Mouse (Mus musculus): Measurements from ENCODE around the gene Ube2h. TPM values are rescaled to one million over a fixed set of nuclear protein-coding genes. Genes with fewer than 3 reads are reported as not detected.

The Ube2h gene
- polyA plus RNA-seq, 1 experiment from 2014 or later = 68.1 TPM

GRCm38 (mm10) chr6:30267486-30267885 lies 36.9 kb downstream of the Ube2h start:
- Histone ChIP-seq H3K27me3 (ENCODE audit: control insufficient read depth, insufficient read depth, low read length) (no peaks in the 10 kb centered on the region), H3K4me1 (ENCODE audit: control insufficient read depth, insufficient read depth, low read length) (0 out of 2 replicates have a peak, but pooled peaks cover 3% of the 10 kb centered on the region), H3K27ac (ENCODE audit: low read depth, low read length) (no peak overlapping the region), H3K9me3 (ENCODE audit: control insufficient read depth, low read length) (no peaks in the 10 kb centered on the region), H3K4me2 (replicated peaks; ENCODE audit: low read depth, low read length) (no peak overlapping the region), H3K4me3 (ENCODE audit: low read length) (no peak overlapping the region), H3K9ac (ENCODE audit: low read depth, low read length) (no peak overlapping the region), H3K36me3 (ENCODE audit: control insufficient read depth, insufficient read depth, low read length) (peaks cover 52% of the 10 kb centered on the region)
- ATAC-seq (ENCODE audit: low FRiP score, low TSS enrichment) = no peak
- 92% methylated on average over 7 of the region's 7 CpGs for WGBS

GRCm38 (mm10) chr6:30265402-30265801 lies 38.9 kb downstream of the Ube2h start:
- H3K36me3 ChIP-seq (ENCODE audit: control insufficient read depth, insufficient read depth, low read length) = peaks cover 56% of the 10 kb centered on the region
- H3K4me1 ChIP-seq (ENCODE audit: control insufficient read depth, insufficient read depth, low read length) = 0 out of 2 replicates have a peak, but pooled peaks cover 3% of the 10 kb centered on the region
- H3K27ac ChIP-seq (ENCODE audit: low read depth, low read length) = no peak overlapping the region
- H3K4me3 ChIP-seq (ENCODE audit: low read length) = no peak overlapping the region
- ATAC-seq (ENCODE audit: low FRiP score, low TSS enrichment) = no peak
- H3K9ac ChIP-seq (ENCODE audit: low read depth, low read length) = no peak overlapping the region
- H3K9me3 ChIP-seq (ENCODE audit: control insufficient read depth, low read length) = no peaks in the 10 kb centered on the region
- H3K27me3 ChIP-seq (ENCODE audit: control insufficient read depth, insufficient read depth, low read length) = no peaks in the 10 kb centered on the region
- H3K4me2 ChIP-seq (replicated peaks; ENCODE audit: low read depth, low read length) = no peak overlapping the region
- WGBS = 82% methylated on average over 4 of the region's 4 CpGs

- H3K9me3 ChIP-seq (ENCODE audit: control insufficient read depth, low read length) = no peaks in the 10 kb centered on the region
- no peak overlapping the region for H3K27ac ChIP-seq (ENCODE audit: low read depth, low read length)
- no peak overlapping the region for H3K4me3 ChIP-seq (ENCODE audit: low read length)
- no peaks in the 10 kb centered on the region for H3K27me3 ChIP-seq (ENCODE audit: control insufficient read depth, insufficient read depth, low read length)
- WGBS = 76% methylated on average over 4 of the region's 4 CpGs
- no peak overlapping the region for H3K4me2 ChIP-seq (replicated peaks; ENCODE audit: low read depth, low read length)
- ATAC-seq (ENCODE audit: low FRiP score, low TSS enrichment) = no peak
- peaks cover 68% of the 10 kb centered on the region for H3K36me3 ChIP-seq (ENCODE audit: control insufficient read depth, insufficient read depth, low read length)
- H3K4me1 ChIP-seq (ENCODE audit: control insufficient read depth, insufficient read depth, low read length) = 0 out of 2 replicates have a peak, but pooled peaks cover 3% of the 10 kb centered on the region
- no peak overlapping the region for H3K9ac ChIP-seq (ENCODE audit: low read depth, low read length)
These were observed 41.3 kb downstream of the Ube2h start for GRCm38 (mm10) chr6:30263053-30263452.

GRCm38 (mm10) chr6:30259271-30259670 lies 45.1 kb downstream of the Ube2h start:
- Histone ChIP-seq H3K27me3 (ENCODE audit: control insufficient read depth, insufficient read depth, low read length) (no peaks in the 10 kb centered on the region), H3K36me3 (ENCODE audit: control insufficient read depth, insufficient read depth, low read length) (peaks cover 63% of the 10 kb centered on the region)
- WGBS = 90% methylated on average over 6 of the region's 6 CpGs

GRCm38 (mm10) chr6:30257962-30258361 lies 46.4 kb downstream of the Ube2h start:
- Histone ChIP-seq H3K4me2 (replicated peaks; ENCODE audit: low read depth, low read length) (no peak overlapping the region), H3K4me1 (ENCODE audit: control insufficient read depth, insufficient read depth, low read length) (no peaks in the 10 kb centered on the region), H3K9me3 (ENCODE audit: control insufficient read depth, low read length) (no peaks in the 10 kb centered on the region), H3K4me3 (ENCODE audit: low read length) (no peak overlapping the region), H3K27me3 (ENCODE audit: control insufficient read depth, insufficient read depth, low read length) (no peaks in the 10 kb centered on the region), H3K36me3 (ENCODE audit: control insufficient read depth, insufficient read depth, low read length) (peaks cover 57% of the 10 kb centered on the region), H3K27ac (ENCODE audit: low read depth, low read length) (no peak overlapping the region), H3K9ac (ENCODE audit: low read depth, low read length) (no peak overlapping the region)
- WGBS = 89% methylated on average over 1 of the region's 1 CpGs
- no peak for ATAC-seq (ENCODE audit: low FRiP score, low TSS enrichment)

More at GRCm38 (mm10) chr6:30259271-30259670, 45.1 kb downstream of the Ube2h start:
- H3K4me1 ChIP-seq (ENCODE audit: control insufficient read depth, insufficient read depth, low read length) = 0 out of 2 replicates have a peak, but pooled peaks cover 3% of the 10 kb centered on the region
- no peak overlapping the region for H3K4me2 ChIP-seq (replicated peaks; ENCODE audit: low read depth, low read length)
- no peak overlapping the region for H3K27ac ChIP-seq (ENCODE audit: low read depth, low read length)
- H3K4me3 ChIP-seq (ENCODE audit: low read length) = no peak overlapping the region
- no peak overlapping the region for H3K9ac ChIP-seq (ENCODE audit: low read depth, low read length)
- H3K9me3 ChIP-seq (ENCODE audit: control insufficient read depth, low read length) = no peaks in the 10 kb centered on the region
- ATAC-seq (ENCODE audit: low FRiP score, low TSS enrichment) = no peak

- H3K4me3 ChIP-seq (ENCODE audit: low read length) = no peak overlapping the region
- H3K27ac ChIP-seq (ENCODE audit: low read depth, low read length) = no peak overlapping the region
- ATAC-seq (ENCODE audit: low FRiP score, low TSS enrichment) = no peak
- no peak overlapping the region for H3K9ac ChIP-seq (ENCODE audit: low read depth, low read length)
- no peaks in the 10 kb centered on the region for H3K27me3 ChIP-seq (ENCODE audit: control insufficient read depth, insufficient read depth, low read length)
- H3K4me2 ChIP-seq (replicated peaks; ENCODE audit: low read depth, low read length) = no peak overlapping the region
- no peaks in the 10 kb centered on the region for H3K4me1 ChIP-seq (ENCODE audit: control insufficient read depth, insufficient read depth, low read length)
- no peaks in the 10 kb centered on the region for H3K9me3 ChIP-seq (ENCODE audit: control insufficient read depth, low read length)
- WGBS = 71% methylated on average over 1 of the region's 1 CpGs
- H3K36me3 ChIP-seq (ENCODE audit: control insufficient read depth, insufficient read depth, low read length) = peaks cover 58% of the 10 kb centered on the region
These were observed 48.5 kb downstream of the Ube2h start for GRCm38 (mm10) chr6:30255846-30256245.

- Histone ChIP-seq H3K36me3 (ENCODE audit: control insufficient read depth, insufficient read depth, low read length) (peaks cover 35% of the 10 kb centered on the region), H3K27me3 (ENCODE audit: control insufficient read depth, insufficient read depth, low read length) (no peaks in the 10 kb centered on the region), H3K4me3 (ENCODE audit: low read length) (no peak overlapping the region), H3K9ac (ENCODE audit: low read depth, low read length) (no peak overlapping the region), H3K4me1 (ENCODE audit: control insufficient read depth, insufficient read depth, low read length) (no peaks in the 10 kb centered on the region), H3K27ac (ENCODE audit: low read depth, low read length) (no peak overlapping the region), H3K9me3 (ENCODE audit: control insufficient read depth, low read length) (no peaks in the 10 kb centered on the region), H3K4me2 (replicated peaks; ENCODE audit: low read depth, low read length) (no peak overlapping the region)
- no peak for ATAC-seq (ENCODE audit: low FRiP score, low TSS enrichment)
- 91% methylated on average over 5 of the region's 5 CpGs for WGBS
These were observed 51.9 kb downstream of the Ube2h start for GRCm38 (mm10) chr6:30252271-30253010.

- H3K4me1 ChIP-seq (ENCODE audit: control insufficient read depth, insufficient read depth, low read length) = no peaks in the 10 kb centered on the region
- H3K27ac ChIP-seq (ENCODE audit: low read depth, low read length) = no peak overlapping the region
- WGBS = 89% methylated on average over 3 of the region's 3 CpGs
- no peaks in the 10 kb centered on the region for H3K9me3 ChIP-seq (ENCODE audit: control insufficient read depth, low read length)
- H3K36me3 ChIP-seq (ENCODE audit: control insufficient read depth, insufficient read depth, low read length) = peaks cover 27% of the 10 kb centered on the region
- H3K4me2 ChIP-seq (replicated peaks; ENCODE audit: low read depth, low read length) = no peak overlapping the region
- no peak for ATAC-seq (ENCODE audit: low FRiP score, low TSS enrichment)
- no peak overlapping the region for H3K9ac ChIP-seq (ENCODE audit: low read depth, low read length)
- no peaks in the 10 kb centered on the region for H3K27me3 ChIP-seq (ENCODE audit: control insufficient read depth, insufficient read depth, low read length)
- no peak overlapping the region for H3K4me3 ChIP-seq (ENCODE audit: low read length)
These were observed 55.6 kb downstream of the Ube2h start for GRCm38 (mm10) chr6:30248708-30249107.

GRCm38 (mm10) chr6:30245940-30246339 lies 58.4 kb downstream of the Ube2h start:
- Histone ChIP-seq H3K4me3 (ENCODE audit: low read length) (no peak overlapping the region), H3K4me2 (replicated peaks; ENCODE audit: low read depth, low read length) (no peak overlapping the region), H3K9ac (ENCODE audit: low read depth, low read length) (no peak overlapping the region), H3K36me3 (ENCODE audit: control insufficient read depth, insufficient read depth, low read length) (peaks cover 23% of the 10 kb centered on the region; the same call in 1 of the 2 replicates), H3K9me3 (ENCODE audit: control insufficient read depth, low read length) (no peaks in the 10 kb centered on the region), H3K27ac (ENCODE audit: low read depth, low read length) (no peak overlapping the region), H3K27me3 (ENCODE audit: control insufficient read depth, insufficient read depth, low read length) (no peaks in the 10 kb centered on the region), H3K4me1 (ENCODE audit: control insufficient read depth, insufficient read depth, low read length) (no peaks in the 10 kb centered on the region)
- WGBS = 86% methylated on average over 5 of the region's 5 CpGs
- ATAC-seq (ENCODE audit: low FRiP score, low TSS enrichment) = no peak

Data from kidney, embryonic 14.5 days (tissue).